Mouse (Mus musculus): ENCODE measurements around the gene D930020B18Rik. TPM values are rescaled to one million over a fixed set of nuclear protein-coding genes. Genes with fewer than 3 reads are reported as not detected.

Gene D930020B18Rik
- polyA plus RNA-seq (2014; fragmentation: Illumina TruSeq; extraction: RNeasy Lipid Tissue Mini Kit (QIAGEN cat#74804)) = not detected

GRCm38 (mm10) chr10:121641272-121642053 is at the start of gene D930020B18Rik:
D930020B18Rik (plus strand) TSS chr10:121641588.

GRCm38 (mm10) chr10:121626186-121626882 is 15.1 kb upstream of the D930020B18Rik start, which contains the start of gene Xpot:
Xpot (minus strand) TSS chr10:121626332.

DNA sequence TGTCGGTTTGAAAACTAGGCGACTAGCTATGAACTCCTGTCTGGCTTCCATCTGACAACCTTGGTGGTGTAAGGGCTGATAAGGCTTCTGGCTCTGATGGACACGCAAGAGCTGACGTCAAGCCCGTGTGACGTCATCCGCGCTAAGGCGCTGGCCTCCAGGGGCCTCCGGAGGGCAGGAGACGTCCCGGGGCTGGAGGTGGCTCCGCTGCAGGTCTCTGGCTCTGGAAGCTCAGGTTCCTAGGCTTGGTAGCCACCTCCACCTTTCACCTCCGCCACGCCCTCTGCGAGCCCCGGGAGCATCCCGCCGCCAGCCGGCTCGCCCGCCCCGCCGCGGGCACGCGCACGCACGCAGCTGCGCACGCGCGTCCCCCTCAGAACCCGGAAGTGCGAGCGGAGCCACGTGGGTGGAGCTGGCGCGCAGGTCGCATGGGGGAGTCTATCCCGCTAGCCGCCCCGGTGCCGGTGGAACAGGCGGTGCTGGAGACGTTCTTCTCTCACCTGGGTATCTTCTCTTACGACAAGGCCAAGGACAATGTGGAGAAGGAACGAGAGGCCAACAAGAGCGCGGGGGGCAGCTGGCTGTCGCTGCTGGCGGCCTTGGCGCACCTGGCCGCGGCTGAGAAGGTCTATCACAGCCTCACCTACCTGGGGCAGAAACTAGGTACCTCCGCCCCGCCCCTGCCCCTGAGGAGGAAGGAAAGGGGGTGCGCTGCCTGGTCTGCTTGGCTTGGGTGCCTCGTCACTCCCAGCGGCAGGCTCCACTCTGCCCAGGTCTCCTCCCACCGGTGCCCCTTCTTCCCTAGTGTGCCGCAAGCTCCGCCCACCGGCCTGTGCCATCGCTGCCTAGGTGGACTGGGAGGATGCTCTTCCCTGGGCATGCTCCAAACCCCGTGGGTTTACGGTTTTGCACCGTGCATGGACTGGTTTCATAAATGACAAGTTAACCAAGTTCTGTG is 98.4 kb downstream of the D930020B18Rik start, which contains the start of gene BC048403:
BC048403 (plus strand) TSS at position 390 of the 958 bp plus-strand sequence.

Other genes starting within 250 kb of the D930020B18Rik start
- 41.2 TPM for gene Rassf3, start 165.2 kb upstream of the D930020B18Rik start, polyA plus RNA-seq (2014; fragmentation: Illumina TruSeq; extraction: RNeasy Lipid Tissue Mini Kit (QIAGEN cat#74804))
- gene Tbk1, start 54.8 kb upstream of the D930020B18Rik start, polyA plus RNA-seq (2014; fragmentation: Illumina TruSeq; extraction: RNeasy Lipid Tissue Mini Kit (QIAGEN cat#74804)) = 54.4 TPM
- 124 TPM for gene Xpot, start 15.3 kb upstream of the D930020B18Rik start, polyA plus RNA-seq (2014; fragmentation: Illumina TruSeq; extraction: RNeasy Lipid Tissue Mini Kit (QIAGEN cat#74804))
- 11.3 TPM for gene BC048403, start 98.3 kb downstream of the D930020B18Rik start, polyA plus RNA-seq (2014; fragmentation: Illumina TruSeq; extraction: RNeasy Lipid Tissue Mini Kit (QIAGEN cat#74804))